Mouse (Mus musculus) intestine, embryonic 15.5 days (tissue): ENCODE measurements around the gene Iqcf4. TPM values are rescaled to one million over a fixed set of nuclear protein-coding genes. Genes with fewer than 3 reads are reported as not detected.
"Not testable (repeated sequence)": the region's sequence is repeated elsewhere in the genome, so short reads cannot be mapped to it uniquely, and the experiment has no call there.

ENCODE experiments used
- ATAC-seq: fragments of 200-750 bp; cut with Nextera tagmentation; 2 replicates; pipeline ENCODE4 v1.8.0; 2017; ENCODE audit warnings: moderate TSS enrichment, moderate library complexity
- H3K27ac ChIP-seq: fragments of 300-500 bp; sonication (generic); 2 replicates; pipeline ENCODE4 v1.5.1; 2015; ENCODE audit warnings: mild to moderate bottlenecking, inconsistent platforms
- H3K27me3 ChIP-seq: fragments of 300-500 bp; sonication (generic); replicated peaks from 2 replicates; pipeline ENCODE4 v1.6.1; 2015; ENCODE audit warnings: inconsistent platforms
- H3K36me3 ChIP-seq: fragments of 300-500 bp; sonication (generic); 2 replicates; pipeline ENCODE4 v1.6.1; 2015; ENCODE audit warnings: inconsistent platforms
- H3K4me1 ChIP-seq: fragments of 300-500 bp; sonication (generic); replicated peaks from 2 replicates; pipeline ENCODE4 v1.6.1; 2015; ENCODE audit warnings: inconsistent platforms
- H3K4me2 ChIP-seq: fragments of 300-500 bp; sonication (generic); replicated peaks from 2 replicates; pipeline ENCODE4 v1.6.1; 2015; ENCODE audit warnings: mild to moderate bottlenecking, inconsistent platforms
- H3K4me3 ChIP-seq: fragments of 300-500 bp; sonication (generic); replicated peaks from 2 replicates; pipeline ENCODE4 v1.5.1; 2015; ENCODE audit warnings: inconsistent platforms
- H3K9ac ChIP-seq: fragments of 300-500 bp; sonication (generic); 2 replicates; pipeline ENCODE4 v1.6.1; 2015; ENCODE audit warnings: inconsistent platforms
- H3K9me3 ChIP-seq: fragments of 300-500 bp; sonication (generic); 2 replicates; pipeline ENCODE4 v1.6.1; 2016; ENCODE audit warnings: inconsistent platforms
- WGBS: fragments of 180-500 bp; shearing (Covaris S2); methylation state at CpG from one replicate; pipeline ENCODE4 v1.1.7; 2015; 5-methylcytosine and 5-hydroxymethylcytosine counted together
- polyA plus RNA-seq: library from polyadenylated mRNA; unstranded; fragments of >200 nt; fragmentation: Nextera tagmentation; extraction: Ambion mirVana; gene quantifications from 2 replicates; pipeline ENCODE4 v1.2.1, GENCODE M21; 2015

The Iqcf4 gene
- not detected in 2 replicates for polyA plus RNA-seq

DNA sequence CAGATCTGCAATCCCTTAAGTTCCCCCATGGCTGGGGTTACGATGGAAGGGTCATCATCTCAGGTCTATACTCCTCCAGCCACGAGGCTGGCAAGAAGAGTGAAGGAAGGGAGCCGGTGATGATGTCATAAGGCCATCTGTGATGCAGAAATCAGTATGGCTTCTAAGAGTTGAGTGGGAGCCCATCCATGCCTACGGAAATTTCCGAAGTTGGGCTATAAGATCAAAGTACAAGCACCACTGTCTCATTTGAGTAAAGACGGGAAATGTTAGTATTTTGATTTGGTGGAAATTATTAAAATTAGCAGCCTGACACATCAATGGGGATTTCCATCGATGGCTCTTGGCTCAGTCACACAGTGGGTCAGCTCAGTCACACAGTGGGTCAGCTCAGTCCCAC is at the start of gene Iqcf4:
Gene Iqcf4 (minus strand): TSS at position 101 of the 400 bp plus-strand sequence.
- 0 out of 2 replicates have a peak, but pooled peaks cover 3% of the 10 kb centered on the region for H3K4me1 ChIP-seq
- H3K4me2 ChIP-seq = no peak within 1 kb of the TSS
- H3K36me3 ChIP-seq = no peaks in the 10 kb centered on the region
- 85% methylated on average over 7 of the region's 7 CpGs for WGBS
- no peak within 1 kb of the TSS for H3K4me3 ChIP-seq
- H3K9ac ChIP-seq = no peak within 1 kb of the TSS
- no peaks in the 10 kb centered on the region for H3K9me3 ChIP-seq
- H3K27ac ChIP-seq = no peak within 1 kb of the TSS
- no peaks in the 10 kb centered on the region for H3K27me3 ChIP-seq
- ATAC-seq = no peak

DNA sequence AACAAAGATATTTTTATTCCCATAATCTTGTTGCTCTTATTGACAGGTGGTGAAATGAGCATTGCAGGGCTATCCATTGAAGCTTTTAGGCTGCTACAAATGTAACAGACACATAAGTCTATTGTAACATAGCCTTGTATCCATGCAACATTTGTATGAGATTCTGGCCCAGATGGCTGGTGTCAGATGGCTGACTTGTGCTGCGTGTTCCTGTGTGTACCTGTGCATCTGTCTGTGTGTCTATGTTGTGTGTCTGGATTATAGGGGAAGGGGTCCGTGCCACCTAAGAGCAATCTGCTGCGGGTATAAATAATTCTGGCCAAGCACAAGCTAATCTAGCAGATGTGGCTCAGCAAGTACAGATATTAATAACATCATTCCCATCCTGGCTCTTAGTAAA is 46.7 kb upstream of the Iqcf4 start:
- H3K27me3 ChIP-seq = no peaks in the 10 kb centered on the region
- no peaks in the 10 kb centered on the region for H3K36me3 ChIP-seq
- H3K4me3 ChIP-seq = no peak overlapping the region
- no peak overlapping the region for H3K27ac ChIP-seq
- ATAC-seq = no peak
- H3K4me2 ChIP-seq = no peak overlapping the region
- no peak overlapping the region for H3K9ac ChIP-seq
- 83% methylated on average over 3 of the region's 3 CpGs for WGBS
- H3K4me1 ChIP-seq = no peaks in the 10 kb centered on the region
- no peaks in the 10 kb centered on the region for H3K9me3 ChIP-seq

DNA sequence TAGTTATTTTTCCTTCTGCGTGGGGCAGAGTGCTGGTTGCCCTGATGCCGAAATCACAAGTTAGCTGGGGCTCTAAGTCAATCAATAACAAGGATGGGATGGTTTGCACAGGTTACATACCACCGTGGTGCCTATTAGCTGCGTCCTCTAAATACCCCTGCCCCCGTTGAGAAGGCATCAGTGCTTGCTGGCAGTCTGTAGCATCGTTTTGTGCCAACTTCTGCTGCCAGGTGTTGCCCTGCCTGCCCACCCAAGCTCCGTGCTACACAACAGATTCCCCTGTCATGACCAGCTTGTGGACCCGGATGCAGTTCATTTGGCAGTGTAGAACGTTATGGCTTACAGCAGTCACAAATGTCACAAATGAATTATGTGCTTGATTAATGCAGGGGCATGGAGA is 45.5 kb upstream of the Iqcf4 start:
- no peaks in the 10 kb centered on the region for H3K36me3 ChIP-seq
- H3K9me3 ChIP-seq = no peaks in the 10 kb centered on the region
- no peaks in the 10 kb centered on the region for H3K27me3 ChIP-seq
- no peak for ATAC-seq
- no peak overlapping the region for H3K27ac ChIP-seq
- H3K4me1 ChIP-seq = no peaks in the 10 kb centered on the region
- H3K4me2 ChIP-seq = no peak overlapping the region
- WGBS = 73% methylated on average over 9 of the region's 9 CpGs
- no peak overlapping the region for H3K4me3 ChIP-seq
- no peak overlapping the region for H3K9ac ChIP-seq

DNA sequence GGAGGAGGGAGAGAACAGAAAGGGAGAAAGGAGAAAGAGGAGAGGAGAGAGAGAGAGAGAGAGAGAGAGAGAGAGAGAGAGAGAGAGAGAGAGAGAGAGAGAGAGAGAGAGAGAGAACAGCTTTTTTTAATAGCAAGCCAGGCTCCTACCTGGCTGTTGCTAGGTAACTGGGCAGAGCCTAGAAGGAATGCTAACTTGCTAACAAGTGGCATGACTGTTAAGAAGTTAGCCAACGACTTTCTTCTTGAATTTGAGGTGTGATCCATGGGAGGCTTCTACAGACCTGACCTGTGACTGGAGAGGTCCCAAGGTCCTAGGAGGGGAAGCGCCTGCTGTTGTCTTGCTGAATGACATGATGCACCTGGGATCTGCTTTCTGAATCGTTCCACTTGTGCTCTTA is 43.8 kb upstream of the Iqcf4 start:
- Histone ChIP-seq H3K9me3 (no peaks in the 10 kb centered on the region), H3K9ac (no peak overlapping the region), H3K27ac (no peak overlapping the region), H3K36me3 (no peaks in the 10 kb centered on the region), H3K4me3 (no peak overlapping the region), H3K4me1 (no peaks in the 10 kb centered on the region), H3K27me3 (no peaks in the 10 kb centered on the region), H3K4me2 (no peak overlapping the region)
- no peak for ATAC-seq
- WGBS = 37% methylated on average over 3 of the region's 3 CpGs

DNA sequence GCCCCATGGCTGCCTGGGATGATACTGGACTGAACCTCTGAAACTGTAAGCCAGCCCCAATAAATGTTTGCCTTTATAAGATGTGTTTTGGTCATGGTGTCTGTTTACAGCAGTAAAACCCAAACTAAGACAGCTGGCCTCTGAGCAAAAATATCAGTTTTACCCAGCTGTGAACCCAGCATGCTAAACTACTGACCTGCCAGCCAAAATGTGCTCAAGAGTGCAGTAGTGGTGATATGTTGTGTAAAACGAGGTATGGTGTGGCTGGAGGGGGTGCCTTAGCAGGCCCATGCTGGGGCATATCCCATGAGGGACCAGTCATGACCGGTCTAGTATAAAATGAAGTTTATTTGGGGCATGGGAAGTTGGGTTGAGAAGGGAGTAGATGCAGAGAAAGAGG is 43.2 kb upstream of the Iqcf4 start:
- no peak overlapping the region for H3K27ac ChIP-seq
- no peak overlapping the region for H3K4me3 ChIP-seq
- H3K36me3 ChIP-seq = no peaks in the 10 kb centered on the region
- no peaks in the 10 kb centered on the region for H3K27me3 ChIP-seq
- no peak for ATAC-seq
- no peaks in the 10 kb centered on the region for H3K4me1 ChIP-seq
- 61% methylated on average over 2 of the region's 2 CpGs for WGBS
- H3K4me2 ChIP-seq = no peak overlapping the region
- H3K9ac ChIP-seq = no peak overlapping the region
- H3K9me3 ChIP-seq = no peaks in the 10 kb centered on the region

DNA sequence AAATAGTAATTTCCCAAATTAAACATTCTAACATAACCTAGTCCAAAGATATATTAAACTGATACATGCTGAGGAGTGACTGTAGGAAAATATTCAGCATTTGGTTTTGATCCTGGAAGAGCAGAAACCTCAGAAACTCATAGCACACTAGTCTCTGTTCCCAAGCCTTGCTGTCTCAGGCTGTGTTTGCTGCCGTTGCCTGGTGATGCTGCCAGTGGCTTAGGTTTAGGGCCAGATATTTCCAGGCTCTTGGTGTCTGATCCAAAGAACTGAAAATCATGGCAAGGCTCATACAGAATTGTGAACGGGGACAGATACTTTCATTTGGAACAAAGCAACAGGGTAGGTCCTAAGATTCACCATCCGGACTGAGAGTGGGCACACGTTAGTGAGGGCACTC is 39.9 kb upstream of the Iqcf4 start:
- Histone ChIP-seq H3K4me3 (no peak overlapping the region), H3K9ac (no peak overlapping the region), H3K27me3 (no peaks in the 10 kb centered on the region), H3K4me1 (no peaks in the 10 kb centered on the region), H3K36me3 (no peaks in the 10 kb centered on the region), H3K4me2 (no peak overlapping the region), H3K27ac (no peak overlapping the region), H3K9me3 (no peaks in the 10 kb centered on the region)
- ATAC-seq = no peak
- WGBS = 85% methylated on average over 4 of the region's 4 CpGs

DNA sequence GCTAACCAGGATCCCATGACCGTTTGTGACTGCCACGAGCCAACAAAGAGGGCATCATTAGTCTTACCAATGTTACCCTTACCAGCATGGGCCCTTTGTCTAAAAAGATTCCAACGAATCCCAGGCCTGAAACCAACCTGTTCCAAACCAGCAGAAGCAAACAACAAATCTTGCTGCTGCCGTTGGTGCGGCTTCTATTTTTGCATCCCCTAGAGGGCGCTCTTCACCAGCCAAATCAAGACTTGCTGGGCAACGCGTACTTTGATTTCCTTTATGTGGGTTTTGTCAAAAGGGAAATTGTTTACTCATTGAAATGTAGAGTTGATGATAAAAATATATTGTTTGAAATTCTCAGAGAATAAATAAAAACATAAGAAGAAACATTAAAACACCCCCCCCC is 29.8 kb upstream of the Iqcf4 start:
- Histone ChIP-seq H3K4me1 (no peaks in the 10 kb centered on the region), H3K27me3 (no peaks in the 10 kb centered on the region), H3K36me3 (no peaks in the 10 kb centered on the region), H3K27ac (no peak overlapping the region), H3K4me2 (no peak overlapping the region), H3K9me3 (no peaks in the 10 kb centered on the region), H3K4me3 (no peak overlapping the region), H3K9ac (no peak overlapping the region)
- ATAC-seq = no peak
- 22% methylated on average over 8 of the region's 8 CpGs for WGBS

DNA sequence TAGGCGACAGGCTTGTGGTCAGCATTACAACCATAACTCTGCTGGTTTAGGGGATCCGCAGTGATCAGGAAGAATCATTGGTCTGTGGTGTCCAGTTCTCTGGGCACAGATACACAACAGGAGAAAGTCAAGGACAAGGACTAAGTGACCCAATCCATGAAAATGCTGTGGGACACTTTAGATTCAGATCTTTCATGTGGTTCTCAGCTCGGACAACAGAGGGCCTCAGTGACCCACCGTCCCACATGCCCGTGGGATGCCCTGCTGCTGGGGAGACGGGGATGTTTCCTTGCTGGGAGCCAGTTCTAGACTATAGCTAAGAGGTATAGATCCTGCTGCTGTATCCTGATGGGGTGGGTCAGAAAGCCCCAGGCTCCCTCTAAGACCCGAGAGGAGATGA is 27.7 kb upstream of the Iqcf4 start:
- Histone ChIP-seq H3K9me3 (no peaks in the 10 kb centered on the region), H3K27me3 (no peaks in the 10 kb centered on the region), H3K27ac (no peak overlapping the region), H3K36me3 (no peaks in the 10 kb centered on the region), H3K4me2 (no peak overlapping the region), H3K9ac (no peak overlapping the region), H3K4me1 (no peaks in the 10 kb centered on the region), H3K4me3 (no peak overlapping the region)
- WGBS = 40% methylated on average over 7 of the region's 7 CpGs
- ATAC-seq = no peak

DNA sequence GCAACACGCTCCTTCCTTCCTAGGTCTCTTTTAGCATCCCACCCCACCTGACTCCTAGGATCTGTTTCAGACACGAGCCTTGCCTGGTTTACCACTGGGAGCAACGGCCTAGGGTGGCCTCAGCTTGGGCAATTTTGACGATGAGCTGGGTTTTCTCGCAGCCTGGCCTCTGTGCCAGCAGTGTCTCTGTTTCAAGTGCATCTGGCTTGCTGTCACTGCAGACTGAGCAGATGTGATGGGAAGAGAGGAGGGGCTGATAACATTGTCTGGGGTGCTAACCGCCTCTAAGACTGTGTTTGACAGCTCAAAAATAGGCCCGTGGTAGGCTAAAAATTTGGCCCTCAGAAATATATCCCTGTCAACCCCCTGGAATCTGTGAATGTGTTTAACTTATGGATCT is 25.0 kb upstream of the Iqcf4 start:
- H3K27ac ChIP-seq = no peak overlapping the region
- H3K36me3 ChIP-seq = no peaks in the 10 kb centered on the region
- 58% methylated on average over 7 of the region's 7 CpGs for WGBS
- H3K4me1 ChIP-seq = no peaks in the 10 kb centered on the region
- no peak for ATAC-seq
- H3K9ac ChIP-seq = no peak overlapping the region; the same call in 1 of the 2 replicates
- no peak overlapping the region for H3K4me2 ChIP-seq
- no peaks in the 10 kb centered on the region for H3K9me3 ChIP-seq
- H3K27me3 ChIP-seq = no peaks in the 10 kb centered on the region
- H3K4me3 ChIP-seq = no peak overlapping the region

DNA sequence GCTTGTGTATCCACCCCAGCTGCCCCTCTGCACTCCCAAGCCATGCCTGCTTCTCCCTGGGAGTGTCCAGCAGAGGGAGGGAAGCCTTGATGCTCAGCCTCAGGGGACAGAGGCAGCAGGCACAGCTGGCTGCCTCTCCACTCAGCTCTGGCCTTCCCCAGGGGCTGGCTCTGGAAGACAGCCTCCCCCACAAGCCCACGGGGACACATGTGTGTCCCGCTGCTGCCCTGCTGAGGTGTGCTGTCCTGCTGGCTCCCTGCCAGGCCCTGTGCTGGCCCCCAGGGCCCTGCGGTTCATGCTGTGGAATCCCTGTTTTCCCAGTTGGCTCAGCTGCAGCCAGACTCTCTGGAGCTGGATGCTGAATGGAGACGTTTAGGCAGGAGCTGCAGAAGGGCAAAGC is 24.6 kb upstream of the Iqcf4 start:
- not testable (repeated sequence) for H3K27ac ChIP-seq

DNA sequence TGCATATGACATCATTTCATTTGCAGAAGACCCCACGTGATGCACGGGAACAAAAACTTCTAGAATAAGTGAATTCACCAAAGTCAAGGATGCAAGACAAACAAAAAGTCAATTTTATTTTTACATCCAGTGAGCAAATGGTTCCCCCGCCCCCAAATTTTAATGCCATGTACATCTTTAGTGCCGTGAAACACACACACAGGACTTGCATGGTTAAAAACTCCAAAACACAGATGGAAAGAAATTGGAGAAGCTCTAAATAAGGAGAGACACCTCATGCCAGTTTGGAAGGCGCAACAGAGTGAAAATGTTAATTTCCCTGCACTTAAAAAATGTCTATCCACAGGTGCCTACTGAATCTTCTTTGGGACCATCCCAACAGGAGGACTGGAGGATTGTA is 21.4 kb upstream of the Iqcf4 start:
- H3K36me3 ChIP-seq = no peaks in the 10 kb centered on the region
- no peaks in the 10 kb centered on the region for H3K27me3 ChIP-seq
- H3K9me3 ChIP-seq = no peaks in the 10 kb centered on the region
- no peak for ATAC-seq
- WGBS = 91% methylated on average over 5 of the region's 5 CpGs
- no peak overlapping the region for H3K27ac ChIP-seq
- no peak overlapping the region for H3K4me2 ChIP-seq
- H3K9ac ChIP-seq = no peak overlapping the region
- H3K4me1 ChIP-seq = no peaks in the 10 kb centered on the region
- H3K4me3 ChIP-seq = no peak overlapping the region

More for the DNA sequence above, 24.6 kb upstream of the Iqcf4 start:
- H3K9me3 ChIP-seq, ATAC-seq, H3K27me3 ChIP-seq, H3K4me3 ChIP-seq, H3K36me3 ChIP-seq, H3K4me1 ChIP-seq, H3K9ac ChIP-seq, H3K4me2 ChIP-seq: not testable (repeated sequence)
- 15% methylated on average over 4 of the region's 4 CpGs for WGBS

DNA sequence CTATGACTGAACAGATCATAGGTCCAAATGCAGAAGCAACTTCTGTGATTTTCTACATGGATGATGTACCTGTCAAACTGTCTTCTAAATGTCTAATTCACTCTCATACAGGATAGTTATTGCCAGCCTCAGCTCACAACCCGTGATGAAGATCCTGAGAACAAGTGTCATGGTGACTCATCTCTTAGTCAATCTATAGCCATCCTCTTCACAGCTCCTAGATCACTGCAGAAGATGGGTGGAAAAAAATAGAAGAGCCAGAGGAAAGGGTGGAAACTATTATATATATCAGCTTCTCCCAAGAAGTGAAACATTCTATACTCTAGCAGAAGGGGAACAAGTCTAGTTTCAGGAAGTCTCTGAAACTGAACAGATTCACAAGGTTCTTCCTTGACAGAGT is 11.8 kb upstream of the Iqcf4 start:
- H3K4me3 ChIP-seq = no peak overlapping the region
- 73% methylated on average over 1 of the region's 1 CpGs for WGBS
- ATAC-seq = no peak

DNA sequence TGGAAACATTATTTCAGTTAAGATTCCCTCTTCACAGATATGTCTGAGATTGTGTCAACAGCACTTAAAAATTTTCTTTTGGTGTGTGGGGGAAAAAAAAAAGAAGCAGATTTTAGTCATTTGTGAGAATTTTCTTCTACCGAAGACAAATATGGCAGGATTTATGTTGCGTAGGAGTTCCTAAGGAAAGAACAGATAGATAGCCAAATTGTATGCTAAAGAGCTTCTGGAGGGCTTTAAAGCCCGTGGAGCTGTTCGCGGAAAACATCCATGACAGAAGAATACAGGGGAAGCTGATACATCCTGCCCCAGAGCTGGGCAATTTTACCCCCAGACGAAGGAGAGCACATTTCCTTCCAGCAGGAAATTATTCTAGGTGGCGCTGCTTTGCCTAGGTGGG is 9.2 kb upstream of the Iqcf4 start:
- Histone ChIP-seq H3K4me1 (no peaks in the 10 kb centered on the region), H3K36me3 (no peaks in the 10 kb centered on the region), H3K9ac (no peak overlapping the region), H3K27ac (no peak overlapping the region), H3K27me3 (no peaks in the 10 kb centered on the region), H3K4me2 (no peak overlapping the region), H3K4me3 (no peak overlapping the region), H3K9me3 (no peaks in the 10 kb centered on the region)
- WGBS = 75% methylated on average over 7 of the region's 7 CpGs
- no peak for ATAC-seq

More for the DNA sequence above, 11.8 kb upstream of the Iqcf4 start:
- H3K4me2 ChIP-seq = no peak overlapping the region
- no peaks in the 10 kb centered on the region for H3K4me1 ChIP-seq
- no peak overlapping the region for H3K9ac ChIP-seq
- H3K27ac ChIP-seq = no peak overlapping the region
- H3K27me3 ChIP-seq = no peaks in the 10 kb centered on the region
- H3K36me3 ChIP-seq = no peaks in the 10 kb centered on the region
- no peaks in the 10 kb centered on the region for H3K9me3 ChIP-seq

DNA sequence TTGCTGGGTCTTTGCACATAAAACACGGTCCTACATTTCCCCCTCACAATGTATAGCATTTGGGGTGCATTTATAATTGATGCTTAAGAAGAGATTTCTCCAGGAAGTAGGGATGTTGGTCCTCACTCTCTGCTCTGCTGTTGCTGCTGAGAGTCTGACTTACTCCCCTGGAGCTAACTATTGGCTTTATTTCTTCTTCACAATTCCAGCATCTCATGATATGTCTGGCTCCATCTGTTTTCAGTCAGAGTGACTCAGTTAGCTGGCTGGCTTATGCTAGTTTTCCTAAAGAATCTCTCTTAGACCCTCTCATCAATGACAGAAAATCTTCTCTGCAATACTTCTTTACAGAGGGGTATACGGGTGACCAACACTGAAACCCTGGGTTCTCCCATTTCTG is 5.3 kb upstream of the Iqcf4 start:
- H3K9me3 ChIP-seq = no peaks in the 10 kb centered on the region
- H3K4me1 ChIP-seq = no peaks in the 10 kb centered on the region
- H3K9ac ChIP-seq = no peak overlapping the region
- H3K4me2 ChIP-seq = no peak overlapping the region
- no peak overlapping the region for H3K4me3 ChIP-seq
- H3K27me3 ChIP-seq = no peaks in the 10 kb centered on the region
- 78% methylated on average over 2 of the region's 2 CpGs for WGBS
- no peak overlapping the region for H3K27ac ChIP-seq
- H3K36me3 ChIP-seq = no peaks in the 10 kb centered on the region
- ATAC-seq = no peak
